Mouse (Mus musculus) heart, postnatal 10 days (tissue): Measurements from ENCODE around the gene Etv5. TPM values are rescaled to one million over a fixed set of nuclear protein-coding genes. Genes with fewer than 3 reads are reported as not detected.

Source experiments
- DNase-seq, 2 experiments: peaks; one replicate each; pipeline ENCODE4 v3.0.0; 2021
- intact Hi-C: fragments of 180-260 bp; cut with DNase I; formaldehyde crosslinking; loops from one replicate; pipeline ENCODE4 v1.15.1; 2025
- total RNA-seq, 2 experiments: library from RNA; stranded (reverse); gene quantifications; 2 replicates each; pipeline ENCODE4 v1.2.3; 2021

Gene Etv5
- total RNA-seq = 1 to 10 TPM; 8.7 to 8.8 TPM

DNA sequence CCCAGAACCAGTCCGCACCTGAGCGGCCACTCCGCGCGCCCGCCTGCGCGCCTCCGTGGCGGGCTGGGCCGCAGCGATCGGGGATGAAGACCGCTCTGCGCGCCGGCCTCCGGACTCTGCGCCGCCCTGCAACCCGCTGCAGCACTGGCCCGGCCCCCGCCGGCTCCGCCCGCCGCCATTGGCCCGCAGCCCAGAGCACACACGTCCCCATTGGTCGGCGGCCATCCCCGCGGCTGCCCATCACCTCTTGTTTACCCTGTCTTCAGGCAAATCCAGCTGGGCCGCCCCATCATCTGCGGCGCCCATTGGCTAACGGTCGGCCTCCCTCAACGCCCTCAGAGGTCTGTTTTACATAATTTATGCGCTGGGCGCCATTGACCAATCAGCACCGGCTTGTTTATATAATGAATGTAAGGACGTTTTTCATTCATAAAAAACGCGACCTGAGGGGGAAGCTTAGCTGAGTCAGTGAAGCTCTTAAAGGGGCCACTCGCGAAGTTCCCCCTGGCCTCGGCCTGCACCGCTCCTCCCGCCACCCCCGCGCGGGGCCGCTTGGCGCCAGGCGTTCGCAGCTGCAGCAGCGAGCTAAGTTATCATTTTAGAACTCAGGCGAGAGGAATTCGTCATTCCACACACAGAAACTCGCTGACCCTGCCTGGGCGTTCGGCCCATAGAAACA is at the start of gene Etv5:
Etv5 (minus strand) TSS at position 221 of the 679 bp plus-strand sequence.
- intact Hi-C loops = loop anchor here (2.0 to 5.0 kb wide), 5 partner anchors 15 to 172 kb away; partner anchors contain the start of gene Tra2b
- DNase-seq = peak; percentile 99

DNA sequence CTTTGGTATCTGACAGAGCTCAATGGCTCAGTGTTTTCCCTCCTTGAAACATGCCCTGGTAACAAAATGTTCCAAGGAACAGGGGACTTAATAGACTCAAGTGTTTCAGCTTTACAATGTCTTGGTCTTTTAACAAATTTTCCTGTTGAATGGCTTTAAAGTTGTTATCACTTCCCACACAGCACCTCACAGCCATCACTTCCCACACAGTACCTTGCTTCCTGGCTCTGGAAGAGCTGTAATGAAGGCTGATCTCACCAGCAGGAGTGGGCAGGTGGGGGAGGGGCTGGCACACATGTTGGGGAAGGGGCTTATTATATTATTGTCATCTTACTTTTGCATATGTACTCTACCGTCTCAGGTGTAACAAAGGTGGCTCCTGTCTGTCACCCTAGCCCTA is 44.4 kb upstream of the Etv5 start:
- DNase-seq = no peak
- intact Hi-C loops = no loop called here

DNA sequence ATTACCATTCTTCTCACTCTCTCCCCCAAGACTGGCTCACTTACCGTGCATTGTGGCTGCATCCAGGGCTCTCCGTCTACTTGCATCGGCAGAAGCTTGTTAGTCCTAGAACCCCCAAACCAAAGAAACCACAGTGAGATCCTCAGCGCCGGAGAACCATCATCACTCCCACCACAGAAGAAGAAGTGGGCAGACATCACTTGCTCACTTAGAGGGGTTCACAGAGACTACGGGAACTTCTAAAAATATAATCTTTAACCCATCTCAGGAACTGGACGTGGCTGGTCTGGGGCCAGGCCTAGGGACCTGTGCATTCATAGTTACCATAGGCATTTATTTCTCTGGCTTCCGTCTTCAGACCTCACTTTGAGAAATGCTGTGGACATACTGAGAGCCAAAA is 39.8 kb upstream of the Etv5 start:
- no peak for DNase-seq

DNA sequence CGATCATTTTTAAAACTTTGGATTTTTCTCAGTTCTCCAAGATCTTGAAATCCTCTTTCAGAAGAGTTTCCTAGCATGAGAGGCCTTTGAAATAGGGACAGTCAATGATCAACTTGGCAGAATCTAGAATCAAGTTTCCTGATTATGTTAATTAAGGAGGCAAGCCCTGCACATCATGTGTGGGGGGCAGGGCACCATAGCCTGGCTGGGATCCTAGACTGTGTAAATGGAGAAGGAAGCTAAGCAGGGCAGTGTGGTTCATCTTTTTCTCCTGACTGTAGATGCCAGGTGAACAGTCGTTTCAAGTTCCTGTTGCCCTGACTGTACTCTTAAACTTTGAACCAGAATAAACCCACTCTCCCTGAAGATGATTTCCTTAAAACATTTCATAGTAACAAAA is 32.2 kb upstream of the Etv5 start:
- no peak for DNase-seq
- intact Hi-C loops = no loop called here

More for the DNA sequence above, 39.8 kb upstream of the Etv5 start:
- intact Hi-C loops = no loop called here

DNA sequence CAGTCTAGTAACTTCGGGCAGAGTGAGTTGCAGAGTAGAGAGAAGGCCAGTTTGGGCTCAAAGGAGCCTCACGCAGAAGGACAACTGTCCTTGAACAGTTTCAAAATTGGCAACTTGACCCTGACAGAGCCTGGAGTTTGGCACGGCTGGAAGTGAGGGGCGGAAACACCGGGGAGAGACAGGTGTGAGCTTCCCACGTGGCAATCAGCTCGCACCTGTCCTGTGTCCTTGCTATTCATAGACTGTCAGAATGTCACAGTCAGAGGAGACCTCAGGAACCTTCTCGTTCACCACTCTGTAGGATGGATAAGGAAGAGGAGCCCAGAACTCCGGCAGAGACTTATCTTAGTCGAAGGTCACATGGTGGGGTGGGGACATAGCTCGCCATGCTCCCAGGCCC is 29.9 kb upstream of the Etv5 start:
- intact Hi-C loops = no loop called here
- DNase-seq = peak; percentile 12 to 17

DNA sequence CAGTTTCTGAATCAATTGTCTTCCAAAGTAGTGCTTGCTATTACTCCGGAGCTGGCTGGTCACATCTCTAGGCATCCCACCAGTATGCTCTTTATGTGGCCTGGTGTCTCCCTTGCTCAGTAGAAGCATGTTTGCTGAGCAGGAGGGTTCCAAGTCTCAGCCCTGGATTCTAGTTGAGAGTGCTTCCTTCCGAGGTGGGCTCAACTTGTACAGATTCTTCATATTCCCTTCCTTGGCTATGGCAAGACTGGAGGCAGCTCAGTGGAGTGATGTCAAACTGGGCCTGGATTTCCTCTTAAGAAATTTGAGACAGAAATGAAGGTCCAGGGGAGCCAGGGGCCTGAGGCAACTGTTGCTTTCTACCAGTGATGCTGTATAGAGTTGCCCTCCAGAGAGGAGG is 27.6 kb upstream of the Etv5 start:
- DNase-seq = no peak

DNA sequence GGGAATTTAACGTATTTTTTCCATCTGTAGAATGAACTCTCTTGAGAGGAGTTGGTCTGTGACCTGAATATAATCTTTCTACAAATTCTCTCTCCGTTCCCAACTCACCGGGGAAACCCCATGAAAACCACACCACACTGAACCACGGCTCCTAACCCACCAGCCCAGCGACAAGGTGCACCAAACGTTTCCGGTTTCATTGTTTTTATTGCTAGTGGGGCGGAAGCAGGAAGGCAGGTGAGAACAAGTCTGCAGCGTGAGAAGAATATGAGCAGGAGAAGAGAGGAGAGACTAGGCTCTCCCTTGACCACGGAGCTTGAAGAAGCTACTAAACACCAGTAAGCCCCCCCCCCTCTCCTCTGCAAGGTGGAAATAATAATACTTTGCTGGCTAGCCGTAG is 26.9 kb upstream of the Etv5 start:
- no peak for DNase-seq
- intact Hi-C loops = no loop called here

More for the DNA sequence above, 27.6 kb upstream of the Etv5 start:
- intact Hi-C loops = no loop called here

DNA sequence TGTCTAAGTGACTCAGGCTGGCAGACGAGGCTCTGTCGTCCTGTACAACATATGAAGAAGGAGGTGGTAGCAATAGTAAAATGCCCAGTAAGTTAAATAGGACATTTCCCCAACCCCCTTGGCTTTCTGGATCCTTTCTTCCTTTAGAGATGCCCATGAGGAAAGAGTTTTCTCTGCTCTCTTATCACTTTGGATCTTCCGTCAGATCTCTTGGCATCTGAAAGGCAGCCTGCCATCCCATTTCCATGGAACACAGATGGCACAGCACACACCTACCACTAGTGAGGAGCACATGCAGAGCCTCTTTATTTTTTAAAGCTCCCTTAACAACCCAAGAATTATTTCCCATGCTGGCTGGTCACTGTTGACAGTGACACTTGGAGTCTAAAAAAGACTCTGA is 22.7 kb upstream of the Etv5 start:
- intact Hi-C loops = no loop called here
- DNase-seq = no peak

DNA sequence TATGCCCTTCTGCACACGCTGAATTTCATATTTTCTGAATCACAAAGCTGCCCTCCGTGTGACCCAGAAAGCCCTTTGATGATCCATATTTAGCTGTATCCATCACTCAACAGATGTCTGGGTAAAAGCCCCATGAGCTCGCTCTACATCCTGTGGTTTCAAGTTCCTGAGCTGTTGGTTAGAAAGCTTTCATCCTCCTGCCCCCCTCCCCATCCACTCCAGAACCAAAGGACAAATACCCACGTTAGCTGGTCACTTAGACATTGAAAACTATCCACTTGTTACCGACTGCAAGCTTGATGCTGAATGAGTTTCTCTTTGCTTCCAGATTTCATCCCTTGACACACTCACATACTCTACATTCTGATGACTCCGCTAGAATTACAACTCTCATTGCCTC is 22.2 kb upstream of the Etv5 start:
- DNase-seq = no peak
- intact Hi-C loops = no loop called here

DNA sequence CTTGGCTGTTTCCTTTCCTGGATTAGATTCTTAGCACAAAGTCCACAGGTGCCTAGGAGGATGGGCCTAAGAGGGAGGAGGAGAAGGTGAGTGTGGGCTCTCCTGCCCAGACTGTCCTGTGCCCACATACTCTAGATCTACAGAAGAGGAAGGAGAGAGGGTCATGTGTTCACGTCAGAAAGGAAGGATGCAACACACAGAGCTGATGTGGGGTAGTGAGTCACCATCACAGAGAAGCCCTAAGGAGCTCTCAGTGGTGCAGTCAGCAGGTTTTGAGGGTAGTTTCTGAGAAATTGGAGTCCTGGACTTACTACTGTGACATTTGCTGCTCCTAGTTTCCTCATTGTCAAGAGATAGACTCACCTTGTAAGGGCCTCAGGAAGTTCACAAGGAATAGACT is 21.4 kb upstream of the Etv5 start:
- DNase-seq = no peak
- intact Hi-C loops = no loop called here

DNA sequence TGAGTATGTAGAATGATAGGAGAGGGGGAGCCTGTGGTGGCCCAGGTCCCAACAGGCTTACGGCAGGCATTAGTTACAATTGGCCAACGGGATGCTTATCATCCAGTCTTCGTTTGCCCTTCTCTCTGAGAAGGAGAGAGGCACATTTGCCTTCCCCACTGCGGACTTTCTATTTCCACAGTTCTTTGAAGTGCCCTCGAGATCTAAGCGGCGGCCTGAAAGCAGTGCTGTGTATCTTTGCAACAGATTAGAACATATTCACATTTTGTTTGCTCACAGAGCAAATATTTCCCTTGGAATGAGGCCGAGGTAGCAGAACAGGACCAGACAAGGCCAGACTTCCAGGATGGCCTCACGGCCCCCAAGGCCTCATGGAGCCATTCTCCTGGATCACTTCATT is 12.6 kb upstream of the Etv5 start:
- intact Hi-C loops = no loop called here
- no peak for DNase-seq

DNA sequence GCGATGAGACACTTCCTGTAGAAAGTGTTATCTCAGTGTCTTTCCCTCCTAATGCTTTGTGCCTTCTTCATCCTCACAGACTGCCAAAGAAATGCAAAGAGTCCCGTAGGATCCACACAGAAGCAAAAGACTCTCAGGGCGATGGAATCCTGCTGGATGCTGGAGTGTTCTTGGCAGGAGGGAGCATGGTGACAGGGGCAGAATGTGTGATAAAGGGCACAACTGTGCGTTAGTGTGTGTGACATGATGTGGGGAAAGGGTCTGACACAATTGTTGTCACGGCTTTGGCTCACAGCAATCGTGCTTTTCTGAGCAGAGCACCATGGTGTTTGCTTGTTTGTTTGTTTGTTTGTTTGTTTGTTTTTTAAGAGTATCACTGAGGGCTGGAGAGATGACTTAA is 8.6 kb upstream of the Etv5 start:
- intact Hi-C loops = no loop called here
- no peak for DNase-seq

DNA sequence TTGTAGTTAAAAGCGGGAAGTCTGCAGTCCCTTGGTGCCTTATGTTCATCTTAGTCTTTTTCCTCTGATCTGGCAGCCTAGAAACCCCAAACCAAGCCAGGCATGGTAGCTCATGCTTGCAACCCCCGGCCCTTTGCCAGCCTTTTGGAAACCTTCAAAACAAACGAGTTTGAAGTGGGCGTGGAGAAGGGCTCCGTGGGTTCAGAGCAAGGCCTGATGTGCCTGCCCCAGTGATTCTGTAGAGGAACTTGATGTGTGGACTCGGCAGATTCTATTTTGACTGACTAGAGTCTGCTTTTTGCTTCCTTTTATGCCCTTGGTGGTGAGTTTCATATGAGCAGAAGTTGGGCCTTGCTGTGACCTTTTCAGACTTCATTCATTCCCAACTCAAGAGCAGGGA is 5.3 kb upstream of the Etv5 start:
- DNase-seq = no peak
- intact Hi-C loops = loop anchor here (5.0 kb wide), 2 partner anchors 48 to 132 kb away; no protein-coding TSS in a partner anchor

DNA sequence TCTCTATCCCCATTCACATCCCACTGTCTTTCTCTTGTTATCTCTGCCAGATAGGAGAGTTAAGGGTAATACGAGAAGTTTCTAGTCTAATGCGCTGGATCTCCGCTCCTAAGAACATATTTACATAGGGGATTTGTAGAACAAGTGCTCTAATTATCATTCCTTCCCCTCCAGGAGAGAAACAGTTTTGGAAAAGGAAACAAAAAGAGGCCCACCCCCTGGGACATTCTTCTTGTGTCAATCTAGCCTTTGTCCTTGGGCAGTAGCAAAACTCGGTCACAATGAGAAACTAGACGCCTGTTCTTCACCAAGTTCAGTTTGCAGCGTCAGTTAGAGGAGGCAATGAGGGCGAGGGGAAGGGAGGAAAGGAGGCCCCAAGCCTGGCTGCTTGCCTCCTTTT is 2.7 kb upstream of the Etv5 start:
- DNase-seq = no peak
- intact Hi-C loops = loop anchor here (5.0 kb wide), 2 partner anchors 50 to 130 kb away; no protein-coding TSS in a partner anchor

DNA sequence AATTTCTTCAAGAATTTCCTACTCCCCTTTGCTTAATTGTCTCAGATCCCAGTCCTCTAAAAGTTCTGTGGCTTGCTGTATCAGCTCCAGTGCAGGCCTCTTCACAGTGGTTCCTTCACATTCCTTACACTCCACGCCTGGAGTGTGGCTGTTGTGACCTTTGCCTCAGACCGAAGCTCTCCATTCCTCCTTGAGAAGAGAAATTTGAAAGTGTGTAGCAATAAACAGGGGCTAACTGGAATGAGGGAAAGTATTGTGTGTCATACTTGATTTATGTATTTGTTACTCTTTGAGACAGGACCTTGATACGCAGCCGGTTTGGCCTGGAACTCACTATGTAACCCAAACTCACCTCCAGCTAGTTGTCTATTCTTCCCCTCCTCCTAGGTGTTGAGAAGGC is 1.8 kb upstream of the Etv5 start:
- DNase-seq = no peak
- intact Hi-C loops = loop anchor here (2.0 to 5.0 kb wide), 3 partner anchors 17 to 129 kb away; no protein-coding TSS in a partner anchor

DNA sequence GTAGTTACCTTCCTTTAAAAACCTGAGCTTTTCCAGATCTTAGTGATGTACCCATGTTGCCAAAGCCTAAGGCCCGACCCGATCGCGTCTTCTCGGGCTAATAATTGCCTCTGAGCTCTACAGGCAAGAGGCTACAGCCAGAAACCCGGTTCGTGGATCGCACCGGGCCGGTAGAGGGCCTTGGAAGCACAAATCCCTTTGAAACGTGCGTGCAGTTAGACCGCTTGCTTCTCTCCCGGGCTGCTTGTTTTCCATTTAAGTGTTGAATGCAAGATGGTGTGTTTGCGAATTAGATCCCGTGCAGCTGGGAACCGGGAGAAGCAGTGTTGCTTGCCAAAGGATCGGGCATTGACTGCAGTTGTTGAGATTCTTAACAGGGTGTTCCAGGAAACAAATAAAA is 750 bp upstream of the Etv5 start:
- intact Hi-C loops = loop anchor here (2.0 to 5.0 kb wide), 3 partner anchors 15 to 128 kb away; no protein-coding TSS in a partner anchor
- peak; percentile 65 to 73 for DNase-seq

DNA sequence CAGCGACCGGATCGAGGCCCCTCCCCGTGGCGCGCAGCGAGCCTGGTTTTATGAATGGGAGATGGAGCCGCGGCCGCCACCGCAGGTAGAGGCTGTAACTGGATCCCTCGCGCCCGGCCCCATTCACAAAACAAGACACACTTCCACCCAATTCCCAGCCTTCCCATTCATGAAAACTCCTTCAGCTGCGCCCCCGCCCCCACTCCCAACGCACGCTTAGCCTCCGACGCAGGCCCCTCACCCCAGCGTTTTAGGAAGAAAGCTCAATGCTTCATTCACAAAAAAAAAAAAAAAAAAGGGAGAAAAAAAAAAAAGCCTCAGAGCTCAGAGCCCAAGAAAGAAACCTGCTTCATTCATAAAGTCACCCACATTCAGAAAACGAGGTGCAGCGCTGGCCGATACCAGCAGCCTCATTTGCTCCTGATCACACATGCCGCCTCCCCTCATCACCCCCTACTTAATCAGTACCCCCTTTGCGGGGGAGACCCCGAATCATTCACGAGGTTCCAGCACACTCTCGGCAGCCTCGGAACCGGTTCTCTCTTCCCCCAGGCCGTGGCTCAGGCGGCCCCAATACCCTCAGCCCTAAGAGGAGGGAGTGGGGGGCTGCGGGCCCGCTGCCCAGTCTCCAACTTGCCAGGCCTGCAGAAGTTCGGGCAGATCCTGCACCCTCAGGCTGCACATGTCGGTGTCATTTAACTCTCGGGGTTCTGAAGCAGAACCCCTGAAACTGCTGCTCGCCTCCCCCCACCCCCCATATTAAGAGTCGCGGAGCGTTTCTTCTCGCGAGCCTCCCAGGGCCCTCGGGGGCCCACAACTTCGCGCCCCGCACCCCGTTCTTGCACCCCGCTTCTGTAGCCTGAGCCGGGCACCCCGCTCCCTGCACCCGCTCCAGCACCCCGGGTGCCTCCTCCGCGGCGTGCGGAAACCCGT is 812 bp downstream of the Etv5 start:
- intact Hi-C loops = loop anchor here (2.0 to 5.0 kb wide), 2 partner anchors 110 to 171 kb away; partner anchors contain the start of gene Tra2b
- peak; percentile 67 to 80 for DNase-seq

DNA sequence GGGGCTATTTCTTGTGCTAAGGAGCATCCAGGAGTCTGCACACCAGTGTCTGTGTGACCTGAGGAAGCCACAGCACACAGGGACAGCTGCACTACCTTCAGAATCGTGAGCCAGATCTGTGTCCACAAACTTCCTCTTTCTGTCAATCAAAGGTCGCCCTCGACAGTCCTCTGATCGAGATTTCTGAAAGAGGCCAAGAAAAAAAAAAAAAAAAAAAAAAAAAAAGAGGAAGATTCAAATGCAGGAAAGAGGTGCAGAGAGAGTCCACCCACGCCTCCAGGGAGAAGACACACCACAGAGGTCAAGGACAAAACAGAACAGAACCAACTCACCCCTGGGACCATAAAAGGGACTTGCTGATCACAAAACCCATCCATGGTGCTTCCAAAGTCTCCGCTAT is 3.4 kb downstream of the Etv5 start:
- intact Hi-C loops = loop anchor here (5.0 kb wide), 1 partner anchor 169 kb away; the partner anchor contains the start of gene Tra2b
- DNase-seq = no peak

DNA sequence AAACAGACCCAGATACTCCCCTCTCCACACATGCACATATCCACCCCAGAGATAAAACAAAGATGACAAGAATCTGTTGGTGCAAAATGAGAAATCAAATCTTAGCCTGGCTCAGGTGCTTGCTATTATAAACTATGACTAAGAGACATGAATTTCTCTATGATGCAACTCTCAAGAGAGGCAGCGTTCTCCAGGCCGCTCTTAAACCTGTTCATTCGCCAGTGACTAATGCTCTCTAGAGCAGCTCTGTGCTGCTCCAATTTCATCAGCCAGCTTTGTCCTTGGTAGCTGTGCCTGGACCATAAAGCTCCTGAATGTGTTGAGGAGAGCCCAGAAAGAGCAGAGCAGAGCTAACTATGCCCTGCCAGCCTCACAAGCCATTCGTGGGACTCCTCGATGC is 5.0 kb downstream of the Etv5 start:
- no peak for DNase-seq
- intact Hi-C loops = no loop called here

DNA sequence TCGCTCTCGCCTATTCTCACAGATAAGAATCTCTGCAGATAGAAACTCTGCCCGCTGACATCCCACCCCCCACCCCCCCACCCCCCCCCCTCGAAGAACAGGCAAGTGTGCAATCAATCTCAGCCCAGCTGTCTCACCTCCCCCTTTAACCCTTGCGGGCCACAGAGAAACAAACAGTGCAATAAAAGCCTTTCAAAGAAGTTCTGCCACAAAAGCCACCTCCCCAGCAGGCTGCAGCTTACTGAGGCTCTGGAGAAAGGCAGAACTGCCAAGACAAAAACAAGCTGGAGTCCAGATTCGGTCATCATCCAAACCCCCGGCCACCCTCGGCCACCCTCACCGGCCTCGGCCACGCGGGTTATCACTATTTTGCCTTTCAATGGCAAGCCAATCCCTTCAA is 5.6 kb downstream of the Etv5 start:
- intact Hi-C loops = no loop called here
- no peak for DNase-seq

DNA sequence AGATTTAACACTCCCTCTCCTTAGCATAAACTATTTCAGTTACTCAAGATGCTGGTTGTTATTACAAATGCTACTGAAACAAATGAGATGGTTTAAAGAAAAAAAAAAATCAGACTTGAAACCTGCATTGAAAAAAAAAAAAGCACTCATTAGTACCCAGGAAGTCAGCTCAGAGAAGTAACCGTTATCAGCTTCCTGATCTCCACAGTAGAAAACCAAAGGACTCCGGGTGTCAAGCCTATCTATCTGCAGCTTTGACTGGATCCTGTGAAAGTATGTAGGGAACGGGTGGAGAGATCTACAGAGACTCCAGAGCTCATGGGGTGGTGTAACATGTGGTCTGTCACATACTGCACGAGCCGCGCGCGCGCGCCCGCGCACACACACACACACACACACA is 7.7 kb downstream of the Etv5 start:
- DNase-seq = no peak
- intact Hi-C loops = no loop called here

DNA sequence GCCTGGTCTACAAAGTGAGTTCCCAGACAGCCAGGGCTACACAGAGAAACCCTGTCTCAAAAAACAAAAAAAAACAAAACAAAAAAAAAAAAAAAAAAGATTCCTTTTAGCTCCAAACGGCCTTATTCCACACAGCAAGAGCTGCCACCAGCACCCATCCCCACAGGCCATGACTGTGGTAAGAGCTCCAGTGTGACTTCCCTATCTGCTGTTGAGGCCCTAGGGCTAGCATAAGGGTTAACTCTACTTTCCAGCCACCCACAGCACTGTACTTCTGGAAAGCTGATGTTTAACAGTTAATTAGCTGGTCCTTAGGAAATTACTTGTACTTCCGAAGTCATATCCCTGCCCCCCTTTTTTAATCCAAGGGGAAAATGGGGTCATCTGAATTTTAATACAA is 8.2 kb downstream of the Etv5 start:
- intact Hi-C loops = no loop called here
- no peak for DNase-seq
